Mouse (Mus musculus) forebrain, embryonic 14.5 days (tissue): ENCODE data around the gene Gm11639. TPM values are rescaled to one million over a fixed set of nuclear protein-coding genes. Genes with fewer than 3 reads are reported as not detected.
A peak's percentile ranks its signal among the peaks of the same experiment; 100 is the strongest.

Experiments
- ATAC-seq: fragments of 200-750 bp; cut with Nextera tagmentation; 2 replicates; pipeline ENCODE4 v1.8.0; 2017; ENCODE audit warnings: mild to moderate bottlenecking, moderate library complexity
- DNase-seq: peaks from one replicate; pipeline ENCODE4 v3.0.0-alpha.2; 2015; ENCODE audit warnings: low spot score
- H3K27ac ChIP-seq: fragments of 300-500 bp; sonication (generic); 2 replicates; pipeline ENCODE4 v1.5.1; 2014; ENCODE audit warnings: low read depth, mild to moderate bottlenecking, control low read depth, low read length, moderate library complexity
- H3K27me3 ChIP-seq: fragments of 300-500 bp; sonication (generic); replicated peaks from 2 replicates; pipeline ENCODE4 v1.6.1; 2014; ENCODE audit warnings: low read length, control low read depth, mixed read lengths; ENCODE audit not compliant: control insufficient read depth, insufficient read depth
- H3K36me3 ChIP-seq: fragments of 300-500 bp; sonication (generic); 2 replicates; pipeline ENCODE4 v1.6.1; 2014; ENCODE audit warnings: low read length, control low read depth; ENCODE audit not compliant: control insufficient read depth, insufficient read depth
- H3K4me1 ChIP-seq: fragments of 300-500 bp; sonication (generic); 2 replicates; pipeline ENCODE4 v1.6.1; 2014; ENCODE audit warnings: antibody characterized with exemption, low read length, control low read depth; ENCODE audit not compliant: control insufficient read depth, insufficient read depth
- H3K4me2 ChIP-seq: fragments of 300-500 bp; sonication (generic); 2 replicates; pipeline ENCODE4 v1.6.1; 2014; ENCODE audit warnings: mild to moderate bottlenecking, control low read depth, low read length
- H3K4me3 ChIP-seq: fragments of 300-500 bp; sonication (generic); 2 replicates; pipeline ENCODE4 v1.5.1; 2014; ENCODE audit warnings: low read depth, low read length, control low read depth
- H3K9ac ChIP-seq: fragments of 300-500 bp; sonication (generic); 2 replicates; pipeline ENCODE4 v1.6.1; 2014; ENCODE audit warnings: mild to moderate bottlenecking, low read length, control low read depth, moderate library complexity
- H3K9me3 ChIP-seq: fragments of 300-500 bp; sonication (generic); replicated peaks from 2 replicates; pipeline ENCODE4 v1.6.1; 2016; ENCODE audit warnings: low read length, control low read depth, mixed read lengths; ENCODE audit not compliant: control insufficient read depth
- WGBS: fragments of 180-500 bp; shearing (Covaris S2); extraction: QIAGEN DNeasy Blood & Tissue Kit; methylation state at CpG from one replicate; pipeline ENCODE4 v1.1.7; 2014; 5-methylcytosine and 5-hydroxymethylcytosine counted together
- polyA plus RNA-seq: library from polyadenylated mRNA; unstranded; fragments of >200 nt; fragmentation: Nextera tagmentation; extraction: Ambion mirVana; gene quantifications from 2 replicates; pipeline ENCODE4 v1.2.1, GENCODE M21; 2014

Gm11639 gene
- polyA plus RNA-seq, 1 experiment from 2014 or later, result not detected

- peaks cover 3% of the 10 kb centered on the region; the same call in 1 of the 2 replicates for H3K4me1 ChIP-seq
- WGBS, result 62% methylated on average over 4 of the region's 4 CpGs
Observed at GRCm38 (mm10) chr11:105150691-105151090, 465.2 kb downstream of the Gm11639 start.

DNA sequence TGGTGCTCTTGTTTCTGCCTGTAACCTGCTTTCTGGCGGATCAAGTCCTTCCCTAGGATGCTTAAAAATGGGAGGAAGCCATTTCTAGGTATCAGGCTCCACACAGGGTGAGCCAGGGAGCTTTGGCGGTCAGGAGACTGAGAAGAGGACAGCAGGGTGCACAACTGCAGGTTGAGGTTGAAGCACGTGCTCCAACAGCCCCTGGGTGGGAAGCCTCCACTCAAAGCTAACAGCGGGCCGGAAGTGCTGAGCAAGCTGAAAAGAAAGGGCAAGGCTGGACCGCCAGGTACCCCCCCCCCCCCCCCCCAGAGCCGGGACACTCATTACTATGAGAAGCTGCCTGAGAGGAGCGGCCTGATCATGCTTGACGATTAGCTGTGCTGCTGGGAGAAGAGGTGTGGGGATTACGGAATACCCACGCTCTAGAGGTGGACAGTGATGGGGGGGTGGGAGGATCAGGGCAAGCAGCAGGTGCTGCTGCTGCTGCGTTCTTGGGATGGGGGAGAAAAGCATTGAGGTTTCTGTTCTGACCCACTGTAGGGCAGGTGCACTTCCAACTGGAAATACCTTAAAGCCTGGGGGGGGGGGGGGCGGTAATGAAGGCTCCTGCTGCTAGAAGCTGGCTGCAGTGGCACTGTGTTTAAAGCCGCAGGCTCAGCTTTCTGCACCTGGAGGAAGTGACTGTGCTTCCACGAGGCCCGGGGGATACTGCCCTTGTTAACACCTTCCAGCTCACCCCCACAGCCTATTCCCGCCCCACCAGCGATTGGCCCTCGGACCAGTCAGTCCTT is 465.9 kb downstream of the Gm11639 start:
- ATAC-seq (no peak), DNase-seq (no peak)
- H3K36me3 ChIP-seq, result no peaks in the 10 kb centered on the region
- H3K4me2 ChIP-seq, result peak overlapping the region; percentile 31; the same call in 1 of the 2 replicates
- H3K27me3 ChIP-seq, result no peaks in the 10 kb centered on the region
- peaks cover 3% of the 10 kb centered on the region; the same call in 1 of the 2 replicates for H3K4me1 ChIP-seq
- H3K9ac ChIP-seq, result peak overlapping the region; percentile 0; the same call in 1 of the 2 replicates
- WGBS, result 26% methylated on average over 16 of the region's 19 CpGs
- no peak overlapping the region for H3K27ac ChIP-seq
- H3K9me3 ChIP-seq, result no peaks in the 10 kb centered on the region
- no peak overlapping the region for H3K4me3 ChIP-seq

More at GRCm38 (mm10) chr11:105150691-105151090, 465.2 kb downstream of the Gm11639 start:
- Histone ChIP-seq H3K27ac (no peak overlapping the region), H3K9me3 (no peaks in the 10 kb centered on the region), H3K9ac (no peak overlapping the region), H3K36me3 (no peaks in the 10 kb centered on the region), H3K4me2 (no peak overlapping the region), H3K27me3 (no peaks in the 10 kb centered on the region), H3K4me3 (no peak overlapping the region)
- no peak for DNase-seq
- no peak for ATAC-seq

GRCm38 (mm10) chr11:105152017-105152300 is 466.5 kb downstream of the Gm11639 start:
- ATAC-seq (no peak), DNase-seq (no peak)
- no peak overlapping the region for H3K4me3 ChIP-seq
- WGBS, result no CpG with 5 or more reads among the region's 4 CpGs
- no peaks in the 10 kb centered on the region for H3K9me3 ChIP-seq
- peaks cover 3% of the 10 kb centered on the region; the same call in 1 of the 2 replicates for H3K4me1 ChIP-seq
- no peak overlapping the region for H3K4me2 ChIP-seq
- no peaks in the 10 kb centered on the region for H3K27me3 ChIP-seq
- H3K27ac ChIP-seq, result no peak overlapping the region
- H3K9ac ChIP-seq, result no peak overlapping the region
- no peaks in the 10 kb centered on the region for H3K36me3 ChIP-seq

GRCm38 (mm10) chr11:105152357-105152899 is 466.9 kb downstream of the Gm11639 start:
- DNase-seq (no peak), ATAC-seq (no peak)
- Histone ChIP-seq H3K9ac (no peak overlapping the region), H3K27me3 (no peaks in the 10 kb centered on the region), H3K4me1 (peaks cover 3% of the 10 kb centered on the region; the same call in 1 of the 2 replicates), H3K4me2 (no peak overlapping the region), H3K4me3 (no peak overlapping the region), H3K27ac (no peak overlapping the region), H3K9me3 (no peaks in the 10 kb centered on the region), H3K36me3 (no peaks in the 10 kb centered on the region)
- 90% methylated on average over 11 of the region's 11 CpGs for WGBS

DNA sequence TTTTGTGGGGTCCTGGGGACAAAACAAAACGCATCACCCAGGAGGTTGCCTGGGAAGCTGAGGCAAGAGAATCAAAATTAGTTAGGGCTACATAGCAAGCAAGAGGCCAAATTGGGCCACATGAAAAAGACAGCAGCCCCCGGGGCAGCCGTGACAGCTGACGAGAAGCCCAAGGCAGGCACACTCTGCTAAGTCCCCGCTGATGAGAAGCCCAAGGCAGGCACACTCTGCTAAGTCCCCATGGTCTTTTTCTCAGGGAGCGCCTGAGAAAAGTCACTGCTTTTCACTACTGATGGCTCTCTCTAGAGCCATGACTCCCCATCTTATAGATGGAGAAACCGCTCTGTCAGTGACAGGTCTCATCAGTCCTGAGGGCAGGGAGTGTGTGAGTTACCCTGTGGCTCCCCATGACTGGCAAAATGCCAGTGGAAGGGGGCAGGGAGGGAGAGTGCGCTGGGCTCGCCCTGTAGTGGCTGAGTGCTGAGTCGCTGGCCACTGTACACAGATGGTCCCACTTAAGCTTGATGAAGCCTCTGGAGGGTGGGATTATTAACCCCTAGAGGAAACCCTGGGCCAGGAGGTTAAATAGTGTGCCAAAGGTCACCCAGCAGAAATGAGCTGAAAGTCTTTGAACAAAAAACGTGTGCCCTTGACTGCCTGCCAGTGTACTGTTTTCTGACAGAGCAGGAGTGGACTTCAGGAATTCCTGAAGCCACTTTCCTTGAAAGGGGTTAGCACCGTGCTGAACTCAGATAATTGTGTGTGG is 467.7 kb downstream of the Gm11639 start:
- ATAC-seq (no peak), DNase-seq (peak; percentile 23)
- 35% methylated on average over 12 of the region's 12 CpGs for WGBS
- Histone ChIP-seq H3K9me3 (no peaks in the 10 kb centered on the region), H3K9ac (no peak overlapping the region), H3K27me3 (no peaks in the 10 kb centered on the region), H3K4me2 (no peak overlapping the region), H3K36me3 (no peaks in the 10 kb centered on the region), H3K27ac (no peak overlapping the region), H3K4me3 (no peak overlapping the region), H3K4me1 (peaks cover 3% of the 10 kb centered on the region; the same call in 1 of the 2 replicates)

GRCm38 (mm10) chr11:105155915-105156314 is 470.4 kb downstream of the Gm11639 start:
- Histone ChIP-seq H3K27me3 (no peaks in the 10 kb centered on the region), H3K9ac (no peak overlapping the region), H3K4me2 (no peak overlapping the region), H3K27ac (no peak overlapping the region), H3K9me3 (no peaks in the 10 kb centered on the region), H3K36me3 (no peaks in the 10 kb centered on the region), H3K4me1 (peaks cover 3% of the 10 kb centered on the region; the same call in 1 of the 2 replicates), H3K4me3 (no peak overlapping the region)
- 91% methylated on average over 4 of the region's 4 CpGs for WGBS
- no peak for ATAC-seq
- no peak for DNase-seq

- H3K27ac ChIP-seq, result no peak overlapping the region
- DNase-seq (no peak), ATAC-seq (no peak)
- H3K9me3 ChIP-seq, result no peaks in the 10 kb centered on the region
- H3K4me3 ChIP-seq, result no peak overlapping the region
- H3K4me1 ChIP-seq, result peaks cover 3% of the 10 kb centered on the region; the same call in 1 of the 2 replicates
- H3K27me3 ChIP-seq, result no peaks in the 10 kb centered on the region
- no peak overlapping the region for H3K4me2 ChIP-seq
- WGBS, result 89% methylated on average over 19 of the region's 19 CpGs
- H3K9ac ChIP-seq, result no peak overlapping the region
- H3K36me3 ChIP-seq, result no peaks in the 10 kb centered on the region
Observed at GRCm38 (mm10) chr11:105156748-105157267, 471.3 kb downstream of the Gm11639 start.

DNA sequence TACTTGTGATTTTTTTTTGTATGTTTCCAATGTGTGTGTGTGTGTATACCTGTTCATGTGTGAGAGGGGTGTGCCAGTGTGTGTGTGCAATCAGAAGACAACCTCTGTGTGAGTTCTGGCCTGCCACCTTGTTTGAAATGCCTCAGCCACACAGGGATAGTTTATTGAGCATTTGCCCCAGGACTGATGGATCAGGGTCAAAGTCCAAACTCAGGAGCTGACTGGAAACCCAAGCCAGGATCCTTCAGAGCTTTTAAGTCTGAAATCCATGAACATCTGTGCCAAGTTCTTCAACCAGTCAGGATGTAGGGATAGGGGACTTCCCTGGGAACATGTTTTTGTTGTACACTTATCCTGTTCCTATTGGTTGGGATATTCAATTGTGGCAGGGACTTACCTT is 472.5 kb downstream of the Gm11639 start:
- no peak for DNase-seq
- H3K4me1 ChIP-seq, result peaks cover 3% of the 10 kb centered on the region; the same call in 1 of the 2 replicates
- no peak overlapping the region for H3K4me2 ChIP-seq
- no peak overlapping the region for H3K27ac ChIP-seq
- no peaks in the 10 kb centered on the region for H3K27me3 ChIP-seq
- H3K36me3 ChIP-seq, result no peaks in the 10 kb centered on the region
- H3K9ac ChIP-seq, result no peak overlapping the region
- no peak overlapping the region for H3K4me3 ChIP-seq
- ATAC-seq, result no peak
- H3K9me3 ChIP-seq, result no peaks in the 10 kb centered on the region
